Comparison of ENCODE assay signal across 18 mouse cellular contexts in the genomic region with DNA sequence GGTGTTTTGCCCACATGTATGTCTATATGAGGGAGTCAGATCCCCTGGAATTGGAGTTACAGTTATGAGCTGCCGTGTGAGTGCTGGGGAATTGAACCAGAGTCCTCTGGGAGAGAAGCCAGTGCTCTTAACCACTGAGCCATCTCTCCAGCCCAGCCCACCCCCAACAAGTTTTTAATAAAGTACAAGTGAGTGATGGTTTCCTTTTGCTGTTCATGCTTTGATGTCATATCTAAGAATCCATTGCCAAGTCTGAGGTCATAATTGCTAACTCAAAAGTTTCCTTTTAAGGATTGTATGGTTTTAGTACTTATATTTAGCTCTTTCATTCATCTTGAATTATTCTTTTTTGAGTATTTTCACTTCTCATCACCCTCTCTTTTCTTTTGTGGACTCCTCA. TPM values are rescaled to one million over a fixed set of nuclear protein-coding genes. Genes with fewer than 3 reads are reported as not detected.
"Had no signal": no experiment of that assay in that cellular context is flagged by ENCODE, and none has a peak within 500 bp of the region (broad histone marks: within the 10 kb centered on the region; RNA-seq: fewer than 3 reads in every experiment).

No protein-coding gene starts in this region.

- H3K4me2 ChIP-seq: neural tube, embryonic 13.5 days; neural tube, embryonic 15.5 days; stomach, embryonic 15.5 days had no signal

- DNase-seq: retina, postnatal 1 day; right cerebral cortex, adult 18-20 months; right cerebral cortex, postnatal 14 days; right cerebral cortex, postnatal 25 days; right cerebral cortex, postnatal 4 days; spleen, adult 18-20 months; thymus, adult 18-20 months; thymus, adult 2 months; thymus, postnatal 14 days; thymus, postnatal 25 days; thymus, postnatal 36 days; thymus, postnatal 4 days had no signal

- H3K9me3 ChIP-seq: neural tube, embryonic 13.5 days; neural tube, embryonic 15.5 days; stomach, embryonic 15.5 days had no signal

- H3K27me3 ChIP-seq: neural tube, embryonic 13.5 days; neural tube, embryonic 15.5 days; stomach, embryonic 15.5 days had no signal

- H3K27ac ChIP-seq: neural tube, embryonic 13.5 days; neural tube, embryonic 15.5 days; stomach, embryonic 15.5 days had no signal

- H3K4me3 ChIP-seq: neural tube, embryonic 13.5 days; neural tube, embryonic 15.5 days; stomach, embryonic 15.5 days had no signal

- H3K36me3 ChIP-seq: neural tube, embryonic 13.5 days; neural tube, embryonic 15.5 days; stomach, embryonic 15.5 days had no signal

- H3K9ac ChIP-seq: neural tube, embryonic 13.5 days; neural tube, embryonic 15.5 days; stomach, embryonic 15.5 days had no signal

- H3K4me1 ChIP-seq: neural tube, embryonic 13.5 days; stomach, embryonic 15.5 days had no signal

RNA-seq across cellular contexts. Expression of a gene that starts 38.1 kb away (rescaled TPM):
- total RNA-seq: neutrophil, adult 5-6 weeks had no signal
- polyA plus RNA-seq: spleen, adult 2 months; thymus, postnatal 0 days had no signal

RNA-seq across cellular contexts. Expression of a gene that starts 39.2 kb away (rescaled TPM):
- total RNA-seq: neutrophil, adult 5-6 weeks had no signal
- polyA plus RNA-seq: spleen, adult 2 months; thymus, postnatal 0 days had no signal
